Mouse (Mus musculus): ENCODE measurements at regions not wholly inside any gene's neighbourhood (a gene's known extent, or its start where the extent isn't known, plus 50 kb on each side); places are given as distances from the start of the nearest gene placed in this dataset.

GRCm38 (mm10) chr8:30923301-30924159 lies 2505.0 kb upstream of the 5930422O12Rik start:
- H3K4me3 ChIP-seq (ENCODE audit: insufficient read depth in 1 of 2, low read depth in 1 of 2, low read length in 2 of 2, poor library complexity in 1 of 2, severe bottlenecking in 1 of 2), result no peak overlapping the region

DNA sequence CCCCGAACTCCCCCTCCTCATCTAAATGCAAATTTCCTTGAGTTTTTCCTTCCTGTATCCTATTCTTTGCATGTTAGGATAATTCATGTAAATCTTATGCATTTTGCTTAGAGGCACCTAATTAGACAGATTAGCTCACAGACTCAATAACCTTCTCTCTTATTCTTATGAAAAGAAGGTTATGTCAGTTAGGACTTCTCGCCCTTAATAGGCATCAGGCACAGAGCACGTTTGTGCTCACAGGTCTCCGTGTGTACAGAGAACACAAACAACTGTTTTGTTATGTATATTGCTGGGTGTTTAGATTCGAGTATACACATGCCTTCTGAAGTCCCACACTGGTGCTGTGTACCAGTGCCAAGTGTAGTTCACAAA lies 2504.4 kb upstream of the 5930422O12Rik start:
- Histone ChIP-seq H3K9ac (ENCODE audit: insufficient read depth, low read depth, low read length, poor library complexity, severe bottlenecking) (no peak overlapping the region), H3K4me1 (ENCODE audit: control insufficient read depth in 2 of 2, insufficient read depth in 2 of 2, low read length in 2 of 2, poor library complexity in 1 of 2) (no peaks in the 10 kb centered on the region), H3K36me3 (ENCODE audit: control insufficient read depth, insufficient read depth, low read length, poor library complexity, severe bottlenecking) (no peaks in the 10 kb centered on the region), H3K9me3 (ENCODE audit: control insufficient read depth, insufficient read depth, low read depth, low read length) (no peaks in the 10 kb centered on the region), H3K27ac (ENCODE audit: insufficient read depth, low read depth, low read length, poor library complexity, severe bottlenecking) (no peak overlapping the region), H3K4me3 (ENCODE audit: insufficient read depth in 1 of 2, low read depth in 1 of 2, low read length in 2 of 2, poor library complexity in 1 of 2, severe bottlenecking in 1 of 2) (no peak overlapping the region)
- TF ChIP-seq ZC3H11A (IDR thresholded peaks at IDR 0.05; ENCODE audit: borderline replicate concordance, low read depth, low read length) (no peak), ZNF384 (IDR thresholded peaks at IDR 0.05; ENCODE audit: low read depth, low read length) (no peak), CHD2 (IDR thresholded peaks at IDR 0.05; ENCODE audit: low read depth, low read length) (no peak), HCFC1 (IDR thresholded peaks at IDR 0.05; ENCODE audit: borderline replicate concordance, insufficient read depth, low read length) (no peak), MAFK (IDR thresholded peaks at IDR 0.05; ENCODE audit: insufficient read depth, low read depth, low read length) (no peak)
- no peak for DNase-seq (ENCODE audit: low read depth, low spot score)
- in situ Hi-C loops (cut with MboI; ENCODE audit: low sequenced_read_pairs in 2 of 2, unreplicated experiment in 2 of 2), result no loop called here

More at GRCm38 (mm10) chr8:30923301-30924159, 2505.0 kb upstream of the 5930422O12Rik start:
- no peaks in the 10 kb centered on the region for H3K36me3 ChIP-seq (ENCODE audit: control insufficient read depth, insufficient read depth, low read length, poor library complexity, severe bottlenecking)
- TF ChIP-seq ZC3H11A (IDR thresholded peaks at IDR 0.05; ENCODE audit: borderline replicate concordance, low read depth, low read length), result peak; percentile 40; the same call in 1 of the 2 replicates
- TF ChIP-seq MAFK (IDR thresholded peaks at IDR 0.05; ENCODE audit: insufficient read depth, low read depth, low read length), result no peak
- no peak overlapping the region for H3K9ac ChIP-seq (ENCODE audit: insufficient read depth, low read depth, low read length, poor library complexity, severe bottlenecking)
- no peaks in the 10 kb centered on the region for H3K4me1 ChIP-seq (ENCODE audit: control insufficient read depth in 2 of 2, insufficient read depth in 2 of 2, low read length in 2 of 2, poor library complexity in 1 of 2)
- DNase-seq (ENCODE audit: low read depth, low spot score), result peak; percentile 56
- no peaks in the 10 kb centered on the region for H3K9me3 ChIP-seq (ENCODE audit: control insufficient read depth, insufficient read depth, low read depth, low read length)
- in situ Hi-C loops (cut with MboI; ENCODE audit: low sequenced_read_pairs in 2 of 2, unreplicated experiment in 2 of 2), result no loop called here
- H3K27ac ChIP-seq (ENCODE audit: insufficient read depth, low read depth, low read length, poor library complexity, severe bottlenecking), result no peak overlapping the region

- Histone ChIP-seq H3K4me3 (ENCODE audit: insufficient read depth in 1 of 2, low read depth in 1 of 2, low read length in 2 of 2, poor library complexity in 1 of 2, severe bottlenecking in 1 of 2) (no peak overlapping the region), H3K36me3 (ENCODE audit: control insufficient read depth, insufficient read depth, low read length, poor library complexity, severe bottlenecking) (no peaks in the 10 kb centered on the region), H3K27ac (ENCODE audit: insufficient read depth, low read depth, low read length, poor library complexity, severe bottlenecking) (no peak overlapping the region), H3K4me1 (ENCODE audit: control insufficient read depth in 2 of 2, insufficient read depth in 2 of 2, low read length in 2 of 2, poor library complexity in 1 of 2) (no peaks in the 10 kb centered on the region), H3K9me3 (ENCODE audit: control insufficient read depth, insufficient read depth, low read depth, low read length) (no peaks in the 10 kb centered on the region), H3K9ac (ENCODE audit: insufficient read depth, low read depth, low read length, poor library complexity, severe bottlenecking) (no peak overlapping the region)
- in situ Hi-C loops (cut with MboI; ENCODE audit: low sequenced_read_pairs in 2 of 2, unreplicated experiment in 2 of 2), result no loop called here
- DNase-seq (ENCODE audit: low read depth, low spot score), result no peak
- TF ChIP-seq CHD2 (IDR thresholded peaks at IDR 0.05; ENCODE audit: low read depth, low read length) (no peak), HCFC1 (IDR thresholded peaks at IDR 0.05; ENCODE audit: borderline replicate concordance, insufficient read depth, low read length) (no peak), MAFK (IDR thresholded peaks at IDR 0.05; ENCODE audit: insufficient read depth, low read depth, low read length) (no peak), ZNF384 (IDR thresholded peaks at IDR 0.05; ENCODE audit: low read depth, low read length) (no peak), ZC3H11A (IDR thresholded peaks at IDR 0.05; ENCODE audit: borderline replicate concordance, low read depth, low read length) (no peak)
These were observed 2503.9 kb upstream of the 5930422O12Rik start for GRCm38 (mm10) chr8:30924656-30925055.

DNA sequence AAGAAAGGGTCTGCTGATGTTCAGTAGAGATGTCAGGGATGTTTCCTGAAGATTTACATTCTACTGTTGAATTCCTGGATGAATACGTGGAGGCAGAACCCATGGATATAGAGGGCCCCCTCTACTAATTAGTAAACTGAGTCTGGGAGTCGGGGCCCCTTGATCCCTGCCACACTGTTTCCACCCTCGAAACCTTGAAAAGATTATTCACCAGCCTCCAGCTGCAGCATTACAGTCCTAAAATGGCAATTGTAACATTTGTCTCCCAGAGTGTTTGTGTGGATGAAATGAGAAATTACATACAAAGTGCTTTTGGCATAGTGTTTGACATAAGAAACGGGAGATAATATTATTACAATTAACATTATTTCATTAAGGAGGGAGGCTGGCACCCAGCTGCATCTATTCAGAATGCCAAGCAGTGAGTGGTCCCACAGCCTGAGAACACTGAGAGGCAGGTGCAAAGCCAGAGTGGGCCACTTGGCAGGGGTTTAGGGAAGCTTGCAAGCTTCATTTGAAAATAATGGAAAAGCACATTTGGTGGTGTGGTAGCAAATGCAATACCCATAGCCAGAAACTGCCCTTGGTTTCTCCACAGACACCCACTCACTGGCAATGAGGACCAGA lies 2490.9 kb upstream of the 5930422O12Rik start:
- in situ Hi-C loops (cut with MboI; ENCODE audit: low sequenced_read_pairs in 2 of 2, unreplicated experiment in 2 of 2), result no loop called here
- no peaks in the 10 kb centered on the region for H3K36me3 ChIP-seq (ENCODE audit: control insufficient read depth, insufficient read depth, low read length, poor library complexity, severe bottlenecking)
- no peak overlapping the region for H3K27ac ChIP-seq (ENCODE audit: insufficient read depth, low read depth, low read length, poor library complexity, severe bottlenecking)
- H3K9ac ChIP-seq (ENCODE audit: insufficient read depth, low read depth, low read length, poor library complexity, severe bottlenecking), result no peak overlapping the region
- DNase-seq (ENCODE audit: low read depth, low spot score), result no peak
- H3K9me3 ChIP-seq (ENCODE audit: control insufficient read depth, insufficient read depth, low read depth, low read length), result no peaks in the 10 kb centered on the region
- H3K4me1 ChIP-seq (ENCODE audit: control insufficient read depth in 2 of 2, insufficient read depth in 2 of 2, low read length in 2 of 2, poor library complexity in 1 of 2), result no peaks in the 10 kb centered on the region
- no peak overlapping the region for H3K4me3 ChIP-seq (ENCODE audit: insufficient read depth in 1 of 2, low read depth in 1 of 2, low read length in 2 of 2, poor library complexity in 1 of 2, severe bottlenecking in 1 of 2)
- TF ChIP-seq ZNF384 (IDR thresholded peaks at IDR 0.05; ENCODE audit: low read depth, low read length) (no peak), HCFC1 (IDR thresholded peaks at IDR 0.05; ENCODE audit: borderline replicate concordance, insufficient read depth, low read length) (no peak)

Measured in ES-E14 (cell line).